Mouse (Mus musculus): ENCODE results near the gene Gm1043.

DNA sequence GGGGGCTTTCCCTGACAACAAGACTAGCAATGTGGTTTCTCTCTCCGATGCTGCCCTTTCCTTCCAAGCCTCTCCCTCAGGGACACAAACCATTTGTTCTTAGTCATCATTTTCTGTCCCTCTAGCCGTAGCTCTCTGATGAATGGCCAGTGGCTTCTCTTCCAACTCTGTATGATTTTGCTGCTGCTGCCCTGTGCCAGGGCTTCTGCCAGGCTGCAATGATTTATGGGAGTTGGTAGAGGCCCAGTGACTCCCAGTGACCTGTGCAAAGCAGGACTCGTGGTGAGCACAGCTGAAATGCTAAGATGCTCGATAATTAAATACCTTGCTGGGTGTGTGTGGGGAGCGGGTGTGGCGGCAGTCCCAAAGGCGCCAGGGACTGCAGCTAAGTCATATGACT is 130.1 kb downstream of the Gm1043 start:
- TF ChIP-seq GATA1 (IDR thresholded peaks at IDR 0.05; ENCODE audit: low read length), result no peak
- no peak for TF ChIP-seq TAL1 (IDR thresholded peaks at IDR 0.05; ENCODE audit: low read length)
